ENCODE assay signal across 14 mouse cellular contexts in genomic region chr14:22578986-22579385, GRCm38 (mm10).
DNase-seq lines count a peak whose midpoint lies in the region.
"Had no signal": no experiment of that assay in that cellular context is flagged by ENCODE, and none has a peak within 500 bp of the region (broad histone marks: within the 10 kb centered on the region; RNA-seq: fewer than 3 reads in every experiment).

No protein-coding gene starts in this region.

- peak; percentile 43 for DNase-seq in kidney, adult 18-20 months
- DNase-seq in kidney, postnatal 14 days: no peak
- DNase-seq in kidney, adult 9 months: peak; percentile 78
- peak; percentile 35 for DNase-seq in kidney, postnatal 10 days
- DNase-seq in layer of hippocampus, postnatal 25 days (ENCODE audit: extremely low spot score in 1 of 2, low spot score in 1 of 2): no peak
- no peak for DNase-seq in thymus, postnatal 10 days (ENCODE audit: low spot score in 2 of 2)
- DNase-seq: adrenal gland, adult 2 months; adrenal gland, postnatal 14 days; cerebellum, adult 11 months; cerebellum, adult 2 months; cerebellum, postnatal 25 days; forebrain, postnatal 0 days; gastrocnemius, postnatal 36 days; heart, postnatal 36 days had no signal

Comparison
In these comparisons a context has a peak if more than half of its experiments do, and no peak if none do; other contexts are left out.
1. DNase-seq: peak in kidney, adult 18-20 months (single experiment), kidney, adult 9 months (single experiment) and kidney, postnatal 10 days (single experiment); none in kidney, postnatal 14 days (single experiment), layer of hippocampus, postnatal 25 days (0 of 2) and thymus, postnatal 10 days (0 of 2).